Mouse (Mus musculus) mesoderm, embryonic 11.5 days (tissue): ENCODE results near the gene Ptprh.

Experiments
- DNase-seq: peaks from one replicate; pipeline ENCODE4 v3.0.0-alpha.2; 2012; ENCODE audit warnings: low read depth, low spot score

Ptprh gene

GRCm38 (mm10) chr7:4501558-4502397 is 102.1 kb downstream of the Ptprh start, which contains the start of gene Ppp1r12c:
Gene Ppp1r12c (minus strand): TSS chr7:4501680.
- peak; percentile 92 for DNase-seq

- DNase-seq = no peak
These were observed 102.9 kb downstream of the Ptprh start for GRCm38 (mm10) chr7:4500892-4501471.

DNA sequence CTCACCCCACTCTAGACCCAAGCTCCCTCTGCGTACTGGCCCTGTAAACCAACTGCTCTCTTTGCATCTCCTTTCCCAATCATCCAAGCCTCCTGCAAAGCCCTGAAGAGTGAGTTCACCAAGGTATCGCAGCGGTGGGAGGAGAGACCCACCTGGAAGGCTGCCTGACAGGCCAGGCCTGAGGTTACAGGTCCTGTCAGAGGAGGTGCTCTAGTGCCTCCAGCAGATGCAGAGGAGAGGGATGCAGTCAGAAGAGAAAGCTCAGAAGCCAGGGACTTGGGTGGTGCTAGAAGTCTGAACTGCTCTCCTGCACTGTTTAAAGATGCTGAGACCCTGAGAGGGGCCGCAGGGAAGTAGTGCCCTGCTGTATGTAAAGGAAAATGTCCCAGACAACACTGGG is 104.8 kb downstream of the Ptprh start:
- DNase-seq = no peak
